Mouse (Mus musculus): ENCODE measurements at regions not wholly inside any gene's neighbourhood (a gene's known extent, or its start where the extent isn't known, plus 50 kb on each side); places are given as distances from the start of the nearest gene placed in this dataset.

- no peak for TF ChIP-seq CTCF (IDR thresholded peaks at IDR 0.05; ENCODE audit: low read depth, low read length)
- no peak for TF ChIP-seq POLR2A (IDR thresholded peaks at IDR 0.05; ENCODE audit: extremely low read depth, insufficient read depth, low read length)
Observed at GRCm38 (mm10) chr3:43358511-43358910, 1616.1 kb downstream of the D3Ertd751e start.

All from liver, adult 2 months (tissue).